Comparison of ENCODE assay signal across 9 mouse cellular contexts in the genomic region with DNA sequence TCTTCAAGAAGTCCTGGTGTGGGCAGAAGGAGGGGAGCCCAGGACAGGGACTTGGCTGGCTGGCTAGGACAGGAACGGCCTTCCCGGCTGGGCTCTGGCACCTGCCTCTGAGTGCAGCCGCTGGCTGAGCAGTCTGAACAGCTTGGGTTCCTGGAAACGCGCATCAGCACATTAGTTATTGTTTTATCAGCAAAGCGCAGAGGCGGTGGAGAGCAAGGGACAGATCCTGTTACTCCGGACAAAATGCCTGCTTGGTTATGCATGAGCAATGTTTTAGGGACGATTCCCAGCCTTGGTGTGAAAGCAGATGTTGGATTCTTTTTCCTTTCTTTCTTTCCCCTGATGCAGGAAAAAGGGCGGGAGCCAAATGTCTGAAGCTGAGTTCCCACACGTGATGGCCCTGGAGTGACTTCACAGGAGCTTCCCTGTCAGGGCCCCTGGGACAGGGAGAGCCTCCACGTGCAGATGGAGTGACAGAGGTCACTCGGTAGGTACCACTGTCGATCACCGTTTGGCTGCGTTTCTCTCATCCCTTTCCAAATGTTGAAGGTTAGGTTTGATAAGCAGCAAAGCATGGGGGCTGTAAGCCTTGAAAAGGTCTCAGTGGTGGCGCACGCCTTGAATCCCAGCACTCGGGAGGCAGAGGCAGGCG.
A peak's percentile ranks its signal among the peaks of the same experiment; 100 is the strongest.
DNase-seq lines count a peak whose midpoint lies in the region; TF ChIP-seq lines count a peak whose summit lies in the region.
"Had no signal": no experiment of that assay in that cellular context is flagged by ENCODE, and none has a peak within 500 bp of the region (broad histone marks: within the 10 kb centered on the region; RNA-seq: fewer than 3 reads in every experiment).

No protein-coding gene starts in this region.

- H3K27me3 ChIP-seq in kidney, adult 2 months (replicated peaks; ENCODE audit: control insufficient read depth, insufficient read depth, low read length), result no peaks in the 10 kb centered on the region
- H3K27me3 ChIP-seq in forebrain, embryonic 10.5 days (ENCODE audit: poor library complexity, severe bottlenecking), result no peaks in the 10 kb centered on the region

- no peaks in the 10 kb centered on the region for H3K36me3 ChIP-seq in kidney, adult 2 months (ENCODE audit: control insufficient read depth, insufficient read depth, low read length)
- no peaks in the 10 kb centered on the region for H3K36me3 ChIP-seq in forebrain, embryonic 10.5 days (replicated peaks)
- H3K36me3 ChIP-seq: G1E had no signal

- TF ChIP-seq POLR2A in kidney, adult 2 months (IDR thresholded peaks at IDR 0.05; ENCODE audit: low read depth, low read length), result no peak

- 42% methylated on average over 20 of the region's 20 CpGs for WGBS in kidney, adult 2 months
- WGBS in forebrain, embryonic 10.5 days, result 87% methylated on average over 20 of the region's 20 CpGs

- peak; percentile 25 to 47 for DNase-seq in layer of hippocampus, postnatal 10 days (ENCODE audit: low spot score in 2 of 2)
- no peak for DNase-seq in layer of hippocampus, adult 9-11 months
- peak; percentile 79 for DNase-seq in gastrocnemius, postnatal 14 days
- DNase-seq in kidney, adult 2 months, result peak; percentile 91
- DNase-seq in ovary, postnatal 14 days (ENCODE audit: low spot score), result peak; percentile 14
- no peak for DNase-seq in left cerebral cortex, postnatal 25 days (ENCODE audit: low spot score in 2 of 2)
- no peak for DNase-seq in forebrain, embryonic 10.5 days (ENCODE audit: extremely low spot score, low spot score)
- DNase-seq in retina, embryonic 14.5 days (ENCODE audit: low spot score), result no peak

- no peaks in the 10 kb centered on the region for H3K9me3 ChIP-seq in forebrain, embryonic 10.5 days

- no peaks in the 10 kb centered on the region; the same call in 1 of the 2 replicates for H3K4me1 ChIP-seq in kidney, adult 2 months (ENCODE audit: control insufficient read depth, insufficient read depth, low read length)
- H3K4me1 ChIP-seq in forebrain, embryonic 10.5 days, result no peaks in the 10 kb centered on the region

- intact Hi-C loops in gastrocnemius, postnatal 14 days (cut with DNase I; ENCODE audit: low total_unique reads), result no loop called here
- intact Hi-C loops in left cerebral cortex, postnatal 25 days (cut with DNase I), result no loop called here

- no peak overlapping the region for H3K27ac ChIP-seq in kidney, adult 2 months (ENCODE audit: insufficient read depth, low read depth, low read length)
- no peak overlapping the region for H3K27ac ChIP-seq in forebrain, embryonic 10.5 days

- no peak overlapping the region for H3K4me3 ChIP-seq in kidney, adult 2 months (ENCODE audit: insufficient read depth, low read depth, low read length)
- H3K4me3 ChIP-seq in forebrain, embryonic 10.5 days, result no peak overlapping the region

- TF ChIP-seq CTCF in kidney, adult 2 months (conservative IDR thresholded peaks at IDR 0.05; ENCODE audit: insufficient read depth, insufficient read length, low read depth, low read length), result no peak

Comparison
In these comparisons a context has a peak if more than half of its experiments do, and no peak if none do; other contexts are left out.
1. DNase-seq: peak in layer of hippocampus, postnatal 10 days (2 of 2), gastrocnemius, postnatal 14 days (single experiment), kidney, adult 2 months (single experiment) and ovary, postnatal 14 days (single experiment); none in layer of hippocampus, adult 9-11 months (single experiment), left cerebral cortex, postnatal 25 days (0 of 2), forebrain, embryonic 10.5 days (single experiment) and retina, embryonic 14.5 days (single experiment).